Mouse (Mus musculus): ENCODE data around the gene Car15.

DNA sequence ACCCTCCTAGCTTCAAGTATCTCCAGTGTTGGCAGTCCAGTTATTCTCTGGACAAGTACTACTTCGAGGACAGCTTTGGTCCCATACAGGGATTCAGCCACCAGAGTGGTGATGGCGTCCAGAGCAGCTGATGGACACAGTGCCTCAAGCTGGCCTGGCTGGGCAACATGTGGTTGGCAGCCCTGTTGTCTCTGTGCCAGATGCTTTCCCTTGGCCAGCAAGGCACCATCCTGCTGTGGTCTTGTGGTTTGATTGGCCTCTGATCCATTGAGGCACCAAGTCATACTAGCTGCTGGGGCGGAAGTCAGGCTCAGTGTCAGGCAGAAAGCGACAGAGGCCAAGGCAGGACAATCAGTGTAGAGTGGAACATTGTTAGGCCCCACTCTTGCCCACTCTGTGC lies 29.0 kb downstream of the Car15 start:
- TF ChIP-seq POLR2A (IDR thresholded peaks at IDR 0.05; ENCODE audit: borderline replicate concordance, insufficient read depth, low read length) = no peak
- TF ChIP-seq CTCF (IDR thresholded peaks at IDR 0.05; ENCODE audit: borderline replicate concordance, insufficient read depth, low read depth, low read length) = no peak
